Mouse (Mus musculus) monocyte, adult 5-6 weeks (primary cell): ENCODE results near the gene Lrrc8c. TPM values are rescaled to one million over a fixed set of nuclear protein-coding genes. Genes with fewer than 3 reads are reported as not detected.
A peak's percentile ranks its signal among the peaks of the same experiment; 100 is the strongest.

ENCODE experiments used
- ATAC-seq: fragments of 153-309, 156-312 bp; replicated peaks from 2 replicates; pipeline ENCODE4 v1.8.0; 2017; ENCODE audit warnings: mild to moderate bottlenecking; ENCODE audit not compliant: low TSS enrichment, insufficient number of reproducible peaks, severe bottlenecking, poor library complexity, low FRiP score
- total RNA-seq: library from RNA; stranded (forward); fragments of 200-1000, 200-491, 200-594 nt; gene quantifications from 3 replicates; pipeline ENCODE4 v1.2.3, GENCODE M21; 2017

Lrrc8c gene
- total RNA-seq, 1 experiment from 2014 or later: 18.1 TPM

DNA sequence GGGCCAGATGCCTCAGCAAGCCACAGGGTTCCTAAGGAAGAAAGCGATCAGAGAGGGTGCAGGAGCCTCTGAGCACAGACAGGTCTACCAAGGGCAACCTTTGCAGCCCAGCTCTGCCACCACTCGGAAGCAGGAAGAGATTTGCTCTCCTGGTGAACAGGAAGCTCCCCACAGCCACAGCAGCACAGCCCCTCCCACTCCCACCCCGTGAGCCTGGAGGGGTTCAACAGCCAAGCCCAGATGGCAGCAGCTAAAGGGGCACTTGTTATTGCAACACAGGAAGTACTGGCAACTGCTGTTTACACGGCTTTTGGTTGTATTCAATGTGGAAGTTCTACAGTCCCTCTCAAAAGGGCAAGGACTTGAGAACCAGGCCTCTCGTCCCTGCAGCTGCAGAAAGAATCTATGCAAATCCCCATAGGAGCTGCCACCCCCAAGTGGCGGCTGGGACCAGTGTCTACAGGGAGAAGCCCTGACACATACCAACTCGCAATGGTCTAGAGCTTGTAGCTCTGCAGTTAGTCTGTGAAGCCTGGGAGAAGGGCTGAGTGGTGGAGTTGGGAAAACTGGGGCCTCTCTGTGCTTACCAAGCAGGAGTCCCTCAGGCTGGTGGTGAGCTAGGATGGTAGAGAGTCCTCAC is 129.6 kb downstream of the Lrrc8c start:
- peak; percentile 48 for ATAC-seq

DNA sequence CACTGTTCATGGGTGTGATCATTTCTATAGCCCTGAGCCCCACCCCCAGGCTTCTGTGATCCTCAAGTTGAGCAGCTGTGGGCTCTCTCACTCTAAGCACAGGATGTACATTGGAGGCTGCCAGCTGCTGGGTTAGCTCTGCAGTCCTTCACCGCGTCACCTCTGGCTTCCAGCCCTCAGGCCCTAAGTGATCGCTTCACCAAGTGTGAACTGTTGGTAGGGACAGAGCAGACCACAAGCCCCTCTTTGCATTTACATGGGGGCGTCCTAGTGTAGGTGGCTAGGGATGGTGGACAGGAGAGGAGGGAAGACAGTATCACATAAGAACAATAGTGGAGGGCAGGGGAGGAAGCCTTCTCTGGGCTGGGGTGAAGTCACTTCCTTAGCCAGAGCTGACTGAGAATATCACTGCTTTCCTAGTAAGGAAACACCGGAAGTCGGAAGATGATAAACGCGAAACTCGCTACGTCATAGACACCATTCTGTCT is 130.4 kb downstream of the Lrrc8c start:
- ATAC-seq: peak; percentile 30

DNA sequence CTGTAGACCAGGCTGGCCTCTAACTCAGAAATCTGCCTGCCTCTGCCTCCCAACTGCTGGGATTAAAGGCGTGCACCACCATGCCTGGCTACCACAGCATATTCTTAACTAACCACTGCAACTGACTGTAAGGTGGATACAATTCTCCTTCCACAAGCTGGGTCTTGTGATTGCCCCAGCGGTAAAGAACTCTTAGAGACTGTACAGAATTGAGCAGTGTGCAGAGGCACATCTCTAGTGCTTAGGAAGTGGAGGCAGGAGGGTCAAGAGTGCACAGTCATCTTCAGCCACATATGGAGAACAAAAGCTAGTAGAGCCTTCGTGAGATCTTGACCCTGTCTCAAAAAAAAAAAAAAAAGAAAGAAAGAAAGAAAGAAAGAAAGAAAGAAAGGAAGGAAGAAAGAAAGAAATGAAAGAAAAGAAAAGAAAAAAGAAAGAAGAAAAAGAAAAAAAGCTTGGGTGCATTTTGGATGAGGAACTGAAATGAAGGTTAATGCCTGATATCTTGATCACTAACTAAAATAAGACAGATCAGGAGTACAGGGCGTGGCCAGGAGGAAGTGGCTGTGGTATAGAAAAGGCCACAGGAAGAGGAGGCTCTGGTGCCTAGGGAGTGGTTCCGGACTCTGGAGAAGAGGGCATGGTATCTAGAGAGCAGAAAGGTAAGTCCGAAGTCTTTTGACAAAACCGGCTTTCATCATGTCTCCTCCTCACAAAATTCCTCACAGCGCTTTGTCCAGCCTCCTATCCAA is 131.7 kb downstream of the Lrrc8c start:
- ATAC-seq: peak; percentile 46

DNA sequence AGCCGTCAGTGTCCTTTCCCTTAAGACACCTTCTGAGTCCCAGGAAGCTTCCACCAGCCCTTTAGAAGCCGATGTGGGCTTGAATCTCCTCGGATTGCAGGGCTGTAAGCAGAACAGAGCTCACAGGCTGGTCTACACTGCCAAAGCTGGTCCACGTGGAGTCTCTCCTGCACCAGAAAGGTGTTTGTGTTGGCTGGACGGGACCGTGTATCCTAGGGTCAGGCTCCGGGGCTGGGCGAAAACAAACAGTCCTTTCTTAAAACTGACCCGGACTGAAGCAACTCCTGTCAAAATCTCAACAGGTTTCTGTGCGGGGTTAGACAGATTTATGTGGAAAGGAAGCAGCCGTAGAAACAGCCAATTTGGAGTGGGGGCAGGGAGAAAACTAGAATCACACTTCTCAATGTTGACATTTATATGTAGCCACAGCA is 132.4 kb downstream of the Lrrc8c start:
- ATAC-seq: no peak

DNA sequence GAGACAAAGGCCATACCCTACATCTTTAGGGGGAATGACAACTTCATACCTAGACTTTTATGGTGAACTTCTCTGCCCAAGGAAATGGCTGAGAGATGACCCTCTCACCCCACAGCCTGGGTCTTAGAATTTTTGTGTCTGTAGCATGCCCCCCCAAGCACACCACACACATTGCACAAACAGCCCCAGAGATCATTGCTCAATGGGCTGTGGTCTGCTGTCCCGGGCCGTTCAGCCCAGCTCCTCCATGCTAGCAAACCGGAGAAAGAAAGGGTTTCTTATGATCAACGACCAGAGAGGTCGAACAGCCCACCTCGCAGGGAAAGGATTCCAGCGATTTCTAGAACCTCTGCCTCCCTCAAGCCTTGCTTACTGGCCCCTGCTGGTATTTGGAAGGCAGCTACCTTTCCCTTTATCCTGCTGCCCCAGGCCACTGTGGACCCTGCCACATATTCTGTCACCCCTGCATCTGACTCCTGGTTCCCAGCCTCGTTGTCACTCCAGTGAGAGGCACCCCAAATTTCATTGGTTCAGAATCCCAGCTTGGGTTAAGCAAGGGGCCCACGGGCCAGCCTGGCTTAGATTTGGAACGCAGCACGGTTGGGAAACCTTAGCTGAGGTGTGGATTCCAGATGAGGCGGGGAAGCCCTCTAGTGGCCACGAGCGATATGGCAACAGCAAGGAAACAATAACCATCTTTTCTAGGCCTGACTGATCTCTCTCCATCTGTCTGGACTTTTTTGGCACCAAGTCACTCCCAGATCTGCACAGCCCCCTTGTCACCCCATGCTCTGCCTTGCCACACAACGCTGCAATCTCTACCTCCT is 135.3 kb downstream of the Lrrc8c start:
- peak; percentile 60 for ATAC-seq

DNA sequence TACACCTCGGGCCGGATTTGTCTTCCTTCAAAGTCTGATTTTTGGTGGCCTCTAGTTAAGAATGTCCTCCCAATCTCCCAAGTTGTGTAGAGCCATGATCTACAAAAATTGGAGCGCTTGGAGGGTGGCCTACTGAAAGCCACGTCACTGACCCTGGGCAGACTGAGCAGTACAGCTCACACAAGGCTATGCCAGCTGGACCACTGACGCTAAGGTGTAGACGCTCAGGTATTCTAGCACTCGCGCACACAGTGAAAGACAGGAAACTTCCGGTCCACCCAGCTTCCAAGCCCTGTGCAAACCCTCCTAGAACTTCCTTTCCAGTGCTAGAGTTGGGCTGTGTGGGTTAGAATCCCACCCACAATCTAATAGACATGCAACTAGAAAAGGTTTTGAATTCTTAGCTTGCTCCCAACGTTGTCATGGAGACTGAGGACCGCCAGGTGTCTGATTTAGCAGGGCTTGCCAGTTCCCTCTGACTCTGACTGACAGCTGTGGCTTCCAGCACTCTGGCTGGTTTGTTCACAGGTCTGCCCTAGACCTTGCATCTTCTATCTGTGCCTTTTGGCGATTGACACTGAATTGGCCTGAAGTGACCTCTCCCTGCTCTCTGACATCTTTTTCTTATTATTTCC is 136.0 kb downstream of the Lrrc8c start:
- no peak for ATAC-seq

DNA sequence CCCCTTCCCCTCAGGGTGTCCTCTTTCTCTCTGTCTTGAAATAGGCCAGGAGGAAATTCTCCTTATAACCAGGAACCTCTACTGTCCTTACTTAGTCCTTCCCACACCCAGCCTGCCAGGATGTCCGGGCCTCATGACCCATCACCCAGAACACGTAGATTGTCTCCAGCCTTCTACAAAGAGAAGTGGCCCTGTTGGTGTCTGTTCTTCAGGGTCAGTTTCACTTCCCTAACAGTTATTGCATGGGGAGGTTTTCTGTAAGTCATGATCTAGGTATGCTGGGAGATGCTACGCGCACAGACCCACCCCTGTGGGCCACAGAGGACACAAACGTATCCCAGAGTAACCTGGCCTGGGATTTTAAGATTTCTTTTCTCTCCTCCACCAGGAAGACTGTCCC is 142.7 kb downstream of the Lrrc8c start:
- peak; percentile 98 for ATAC-seq

Other genes starting within 250 kb of the Lrrc8c start
- gene Gm43302, start 225.7 kb upstream of the Lrrc8c start, total RNA-seq: 0.67 TPM in 1 of 3 replicates, not detected in the others
- 6.2 to 13.3 TPM (median 7.7 TPM) in 3 replicates for gene Gbp6, start 225.7 kb upstream of the Lrrc8c start, total RNA-seq
- gene Lrrc8b, start 103.6 kb upstream of the Lrrc8c start, total RNA-seq: 10.6 to 17.3 TPM (median 16.5 TPM) in 3 replicates
- gene Lrrc8d, start 180.6 kb downstream of the Lrrc8c start, total RNA-seq: 40.9 to 56.0 TPM (median 41.9 TPM) in 3 replicates